Mouse (Mus musculus): ENCODE results near the gene Hoxa2.

The Hoxa2 gene

DNA sequence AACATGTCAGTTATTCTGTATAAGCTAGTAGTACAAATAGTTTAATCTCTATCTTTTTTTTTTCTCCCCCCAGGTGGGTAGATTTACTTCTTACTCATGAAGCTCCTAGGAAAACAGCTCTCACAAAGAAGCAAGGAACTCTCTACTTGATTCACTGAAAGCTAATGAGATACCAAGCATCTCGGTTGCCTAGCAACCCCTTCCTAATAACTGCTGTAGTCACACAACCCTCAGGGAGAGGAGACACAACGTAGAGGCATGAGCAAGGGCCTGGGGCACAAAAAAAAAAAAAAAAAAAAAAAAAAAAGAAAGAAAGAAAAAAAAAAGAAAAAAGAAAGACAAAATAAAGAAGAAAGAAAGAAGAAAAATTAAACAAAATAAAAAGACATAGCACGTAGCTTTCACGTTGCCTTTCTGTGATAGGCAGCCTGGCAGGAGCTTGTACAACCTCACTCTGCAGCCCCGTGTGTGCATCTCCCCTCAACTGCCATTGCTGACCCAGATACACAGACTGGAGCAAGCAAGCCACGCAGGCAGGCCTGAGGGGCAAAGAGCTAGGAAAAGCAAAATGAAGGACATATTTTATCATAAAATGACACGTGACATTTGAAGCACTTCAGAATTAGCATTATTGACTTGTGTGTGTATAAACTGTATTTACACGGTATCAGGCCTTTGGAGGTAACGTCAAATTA lies 26.6 kb downstream of the Hoxa2 start:
- no peak for DNase-seq

DNA sequence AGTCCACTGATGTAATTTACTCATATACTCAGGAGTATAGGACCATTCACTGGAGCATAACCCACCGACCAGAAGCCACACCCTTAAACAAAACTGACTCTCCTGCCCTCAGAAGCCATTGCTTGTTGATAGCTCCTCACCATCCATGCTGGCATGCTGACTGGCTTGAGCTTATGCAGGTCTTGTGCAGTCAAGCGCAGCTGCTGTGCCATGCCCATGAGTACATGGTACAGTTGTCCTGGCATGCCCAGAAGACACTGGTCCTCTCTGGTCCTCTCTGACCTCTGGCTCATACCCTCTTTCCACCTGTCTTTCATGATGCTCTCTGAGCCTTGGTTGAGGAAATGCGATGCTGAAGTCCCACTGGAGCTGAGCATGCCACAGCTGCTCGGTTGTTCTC lies 41.0 kb downstream of the Hoxa2 start:
- no peak for DNase-seq

DNA sequence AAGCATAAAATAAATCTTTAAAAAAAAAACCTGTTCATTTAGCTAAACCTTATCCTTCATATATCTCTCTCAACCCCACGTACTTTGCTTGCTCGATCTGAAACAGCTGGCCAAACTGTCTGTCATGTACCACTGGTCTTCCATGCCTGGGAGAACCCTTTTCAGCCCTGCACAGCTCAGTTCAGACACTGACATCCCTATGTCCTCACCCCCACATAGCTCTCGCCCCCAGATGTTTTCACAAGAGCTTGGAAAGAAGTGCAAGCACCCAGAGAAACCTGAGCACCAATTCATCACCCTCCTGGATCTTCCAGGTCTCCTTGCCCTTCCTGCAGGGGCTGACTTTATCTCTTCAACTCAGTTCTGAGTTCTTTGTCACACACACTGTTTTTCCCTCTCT lies 43.5 kb downstream of the Hoxa2 start:
- DNase-seq, result no peak

DNA sequence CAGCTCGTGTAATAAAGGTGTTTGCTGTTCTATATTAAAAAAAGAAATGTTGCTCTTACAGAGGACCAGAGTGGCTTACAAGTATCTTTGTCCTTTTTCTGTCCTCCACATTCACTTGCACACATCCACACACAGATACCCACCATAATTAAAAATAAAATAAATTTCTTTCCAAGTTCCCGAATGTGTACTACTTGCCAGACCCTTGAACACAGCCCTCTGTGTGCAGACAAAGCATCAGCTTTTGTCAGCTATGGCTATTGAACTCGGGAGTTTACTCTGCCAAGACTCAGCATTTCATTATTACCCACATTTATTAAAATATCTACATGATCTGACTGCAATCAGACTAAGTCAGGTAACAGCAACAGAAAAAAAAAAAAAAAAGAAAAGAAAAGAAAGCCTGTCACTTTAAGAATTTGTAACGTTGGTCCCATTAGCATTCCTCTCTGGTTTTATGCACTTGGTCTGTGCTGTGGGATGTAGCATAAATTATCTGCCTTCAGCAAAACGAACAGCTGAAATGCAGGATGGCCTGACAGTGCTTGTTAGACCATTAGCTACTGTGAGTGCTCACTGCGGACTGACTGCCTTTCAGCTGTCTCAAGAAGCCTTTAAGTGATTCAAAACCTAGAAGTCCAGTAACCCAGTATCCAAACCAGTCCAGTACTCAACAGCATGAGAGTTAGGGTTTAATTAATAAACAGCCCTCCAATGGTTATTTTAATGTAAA lies 45.6 kb downstream of the Hoxa2 start:
- DNase-seq, result peak in 1 of 2 experiments; percentile 12

DNA sequence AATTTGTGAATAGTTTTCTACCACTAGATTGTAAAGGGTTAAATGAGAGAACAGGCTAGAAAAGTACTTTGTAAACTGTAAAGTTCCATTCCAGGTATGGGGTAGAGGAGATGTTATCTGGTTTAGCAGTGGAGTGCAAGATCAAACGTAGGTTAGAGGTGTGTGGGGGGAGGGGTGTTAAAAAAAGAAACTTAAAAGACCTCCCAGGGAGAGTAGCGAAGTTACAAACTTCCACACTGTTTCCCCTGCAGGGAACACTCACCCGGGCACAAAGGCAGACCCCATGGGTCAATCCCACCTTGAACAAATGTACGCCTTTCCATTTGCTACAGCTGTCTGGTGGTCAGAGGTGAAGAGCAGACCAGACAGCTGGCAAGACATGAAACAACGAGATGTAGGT lies 48.7 kb downstream of the Hoxa2 start:
- DNase-seq, result no peak

All from cerebellum, postnatal 10 days (tissue).